Mouse (Mus musculus): ENCODE results near the gene Olfr1506. TPM values are rescaled to one million over a fixed set of nuclear protein-coding genes. Genes with fewer than 3 reads are reported as not detected.
"Not testable (repeated sequence)": the region's sequence is repeated elsewhere in the genome, so short reads cannot be mapped to it uniquely, and the experiment has no call there.

The Olfr1506 gene
- under 1 TPM in 1 of 4 experiments, not detected in 3; 0.25 TPM for total RNA-seq (2022)

DNA sequence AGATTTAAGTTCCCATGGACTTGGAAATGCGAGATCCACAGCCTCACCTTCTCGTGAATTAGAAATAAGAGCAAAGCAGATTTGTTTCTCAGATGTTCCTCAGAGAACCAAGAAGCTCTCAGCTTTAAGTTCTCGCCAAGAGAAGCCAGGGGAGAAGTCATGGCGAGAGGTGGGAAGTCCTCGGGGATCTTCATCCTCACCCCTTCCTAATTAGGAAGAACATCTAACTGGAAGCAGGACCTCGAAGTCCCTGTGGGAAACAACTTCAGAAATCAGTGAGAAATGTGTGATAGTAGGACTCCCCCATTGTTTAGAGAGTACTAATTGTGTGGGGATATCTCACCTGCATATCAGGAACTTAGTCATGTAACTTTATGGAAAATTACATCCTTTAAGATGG is at the start of gene Olfr1506:
Gene Olfr1506, minus strand, starts transcription at position 101 of the 400 bp plus-strand sequence.
- DNase-seq (ENCODE audit: low spot score in 2 of 2), result not testable (repeated sequence)

DNA sequence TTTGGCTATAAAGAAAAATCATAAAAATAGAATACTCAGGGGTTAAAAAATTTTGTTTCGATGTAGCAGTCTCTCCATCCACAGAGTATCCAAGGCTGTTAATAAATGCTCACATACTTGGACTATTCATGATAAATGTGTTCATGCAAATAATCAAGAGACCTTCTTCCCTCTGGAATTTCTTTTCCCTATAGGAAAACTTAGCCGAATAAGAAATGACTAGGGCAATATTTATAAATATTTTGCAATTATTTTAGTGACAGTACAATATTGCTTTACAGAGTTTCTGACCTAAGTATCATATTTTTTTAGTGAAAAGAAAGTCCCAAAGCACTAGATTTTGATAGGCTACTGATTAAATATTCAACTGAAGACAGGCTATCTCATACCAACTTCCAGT is 46.6 kb upstream of the Olfr1506 start, which contains the start of gene Olfr1271:
Gene Olfr1271, minus strand, starts transcription at position 101 of the 400 bp plus-strand sequence.
- no peak for DNase-seq (ENCODE audit: low spot score in 2 of 2)

DNA sequence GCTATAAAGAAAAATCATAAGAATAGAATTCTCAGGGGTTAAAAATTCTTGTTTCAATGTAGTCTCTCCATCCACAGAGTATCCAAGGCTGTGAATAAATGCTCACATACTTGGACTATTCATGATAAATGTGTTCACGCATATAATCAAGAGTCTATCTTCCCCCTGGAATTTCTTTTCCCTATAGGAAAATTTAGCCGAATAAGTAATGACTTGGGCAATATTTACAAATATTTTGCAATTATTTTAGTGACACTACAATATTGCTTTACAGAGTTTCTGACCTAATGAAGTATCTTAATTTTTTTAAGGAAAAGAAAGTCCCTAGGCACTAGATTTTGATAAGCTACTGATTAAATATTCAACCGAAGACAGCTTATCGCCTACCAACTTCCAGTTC is 33.2 kb upstream of the Olfr1506 start, which contains the start of gene Olfr142:
Gene Olfr142, minus strand, starts transcription at position 101 of the 400 bp plus-strand sequence.
- no peak for DNase-seq (ENCODE audit: low spot score in 2 of 2)

DNA sequence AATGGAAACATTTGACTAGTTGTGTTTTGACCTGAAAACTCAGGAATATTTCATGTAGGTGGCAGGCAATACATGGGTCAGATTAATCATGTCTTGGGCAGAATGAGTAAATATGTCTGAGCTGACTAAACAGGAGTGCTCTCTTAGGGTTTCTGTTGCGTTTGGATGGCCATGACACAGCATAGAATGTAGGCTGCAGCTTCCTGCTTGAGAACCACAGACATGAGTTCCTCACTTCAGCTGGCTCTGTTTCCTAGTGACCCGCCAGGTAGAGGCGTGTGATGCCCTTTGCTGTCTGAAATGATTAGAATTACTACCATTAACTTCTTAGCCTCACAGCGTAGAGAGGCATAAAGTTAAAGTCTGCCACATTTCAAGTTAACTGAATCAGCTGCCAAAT is 24.7 kb downstream of the Olfr1506 start:
- DNase-seq (ENCODE audit: low spot score in 2 of 2), result not testable (repeated sequence)

DNA sequence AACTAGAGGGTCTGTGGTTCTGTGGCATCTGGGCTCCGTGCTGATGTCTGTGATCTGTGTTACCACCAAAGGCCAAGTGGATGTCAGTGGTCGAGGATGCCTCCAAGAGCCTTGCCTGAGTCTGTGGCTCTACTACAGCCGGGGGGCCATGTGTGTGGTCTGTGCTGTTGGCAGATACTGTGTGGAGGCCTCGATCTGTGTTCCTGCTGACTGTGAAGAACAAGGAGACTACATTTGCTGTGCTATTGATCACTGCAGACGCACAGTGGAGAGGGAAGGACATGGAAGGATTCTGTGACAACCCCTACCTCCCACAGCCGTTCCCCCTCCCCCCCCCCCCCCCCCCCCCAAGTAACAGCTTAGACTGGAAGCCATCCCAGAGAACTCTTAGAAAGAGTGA is 29.0 kb downstream of the Olfr1506 start:
- not testable (repeated sequence) for DNase-seq (ENCODE audit: low spot score in 2 of 2)

DNA sequence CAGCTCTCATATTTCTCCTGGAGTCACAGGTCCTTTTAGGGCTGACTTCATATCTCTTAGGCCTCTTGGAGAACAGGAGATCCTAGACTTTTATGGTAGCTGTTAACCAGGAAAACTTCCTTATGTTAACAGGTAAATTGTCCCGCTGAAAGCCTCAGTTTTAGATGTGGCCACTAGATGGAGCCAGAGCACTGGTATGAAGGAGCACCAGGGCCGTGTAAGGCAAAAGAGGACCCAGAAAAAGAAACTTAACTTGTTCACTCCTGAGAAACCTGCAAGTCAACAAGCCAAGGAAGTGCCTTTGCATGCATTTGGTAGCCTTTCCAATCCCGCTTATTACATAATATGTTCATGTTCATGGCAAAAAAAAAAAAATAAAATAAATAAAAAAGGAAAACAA is 29.5 kb downstream of the Olfr1506 start:
- not testable (repeated sequence) for DNase-seq (ENCODE audit: low spot score in 2 of 2)

DNA sequence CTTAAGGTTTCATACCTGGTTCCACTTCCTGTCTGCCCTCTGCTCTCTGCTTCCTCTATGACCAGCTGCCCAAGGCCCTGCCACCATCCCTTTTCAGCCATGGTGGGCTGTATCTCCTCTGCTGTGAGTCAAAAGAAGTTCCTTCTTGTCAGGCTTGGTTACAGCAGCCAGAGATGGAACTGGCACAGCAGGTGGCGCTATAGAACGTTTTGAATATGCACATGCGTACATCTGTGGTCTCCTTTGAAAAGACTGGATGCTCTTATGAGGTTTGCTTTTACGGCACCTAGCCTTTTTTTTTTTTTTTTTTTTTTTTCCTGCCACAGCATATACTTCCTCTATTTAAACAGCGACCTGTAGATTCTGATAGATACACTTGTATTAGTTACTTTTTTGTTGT is 37.2 kb downstream of the Olfr1506 start:
- DNase-seq (ENCODE audit: low spot score in 2 of 2), result not testable (repeated sequence)

DNA sequence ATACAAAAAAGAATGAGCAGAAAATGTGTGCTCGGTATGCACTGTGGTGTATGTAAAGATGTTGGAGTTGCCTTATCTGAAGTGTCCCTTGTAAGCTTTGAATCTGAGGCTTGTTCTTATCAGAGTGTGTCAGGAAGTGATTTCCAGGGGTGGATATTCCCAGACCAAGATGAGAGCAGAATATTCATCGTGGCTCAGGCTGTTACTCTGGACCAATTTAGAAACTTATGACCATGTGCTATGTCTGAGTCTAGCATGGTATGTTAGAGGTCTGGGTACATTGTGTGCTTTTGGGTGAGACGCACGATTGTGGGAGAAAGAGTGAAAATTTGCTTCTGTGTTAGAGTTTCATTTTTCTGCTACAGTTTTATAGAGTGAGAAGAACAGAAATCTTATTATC is 38.2 kb downstream of the Olfr1506 start:
- not testable (repeated sequence) for DNase-seq (ENCODE audit: low spot score in 2 of 2)

Other genes with a start within 250 kb of the Olfr1506 start
- gene Olfr1261, start 233.3 kb downstream of the Olfr1506 start, total RNA-seq (2022), result not detected
- gene Olfr1262, start 224.3 kb downstream of the Olfr1506 start, total RNA-seq (2022), result not detected
- gene Olfr1263, start 212.4 kb downstream of the Olfr1506 start, total RNA-seq (2022), result not detected
- gene Olfr1264, start 198.9 kb downstream of the Olfr1506 start, total RNA-seq (2022), result not detected
- gene Olfr1265, start 189.2 kb downstream of the Olfr1506 start, total RNA-seq (2022), result not detected
- not detected for gene Olfr140, start 160.9 kb downstream of the Olfr1506 start, total RNA-seq (2022)
- not detected for gene Olfr1269, start 103.1 kb downstream of the Olfr1506 start, total RNA-seq (2022)
- not detected for gene Olfr32, start 82.2 kb downstream of the Olfr1506 start, total RNA-seq (2022)
- not detected for gene Olfr1270, start 71.4 kb downstream of the Olfr1506 start, total RNA-seq (2022)
- gene Olfr142, start 33.1 kb upstream of the Olfr1506 start, total RNA-seq (2022), result not detected
- gene Olfr1271, start 46.5 kb upstream of the Olfr1506 start, total RNA-seq (2022), result not detected
- gene Olfr1272, start 68.3 kb upstream of the Olfr1506 start, total RNA-seq (2022), result not detected
- gene Gm13769, start 97.7 kb upstream of the Olfr1506 start, total RNA-seq (2022), result under 1 TPM in 2 of 4 experiments, not detected in 2; 0.41 to 0.47 TPM
- not detected for gene Olfr1274-ps, start 174.2 kb upstream of the Olfr1506 start, total RNA-seq (2022)

Data from layer of hippocampus, adult 8-10 months (tissue).